Mouse (Mus musculus) adrenal gland, postnatal 10 days (tissue): ENCODE data around the gene Kmt2a. TPM values are rescaled to one million over a fixed set of nuclear protein-coding genes. Genes with fewer than 3 reads are reported as not detected.
"Not testable (repeated sequence)": the region's sequence is repeated elsewhere in the genome, so short reads cannot be mapped to it uniquely, and the experiment has no call there.

Experiments used
- DNase-seq: peaks from one replicate; pipeline ENCODE4 v3.0.0; 2021; ENCODE audit warnings: mixed read lengths
- total RNA-seq, 2 experiments: library from RNA; stranded (reverse); gene quantifications; 2 replicates each; pipeline ENCODE4 v1.2.3; 2021

Kmt2a gene
- total RNA-seq, 2 experiments from 2014 or later: 21.4 to 34.8 TPM

GRCm38 (mm10) chr9:44814179-44814578 lies 66.9 kb downstream of the Kmt2a start:
- no peak for DNase-seq

DNA sequence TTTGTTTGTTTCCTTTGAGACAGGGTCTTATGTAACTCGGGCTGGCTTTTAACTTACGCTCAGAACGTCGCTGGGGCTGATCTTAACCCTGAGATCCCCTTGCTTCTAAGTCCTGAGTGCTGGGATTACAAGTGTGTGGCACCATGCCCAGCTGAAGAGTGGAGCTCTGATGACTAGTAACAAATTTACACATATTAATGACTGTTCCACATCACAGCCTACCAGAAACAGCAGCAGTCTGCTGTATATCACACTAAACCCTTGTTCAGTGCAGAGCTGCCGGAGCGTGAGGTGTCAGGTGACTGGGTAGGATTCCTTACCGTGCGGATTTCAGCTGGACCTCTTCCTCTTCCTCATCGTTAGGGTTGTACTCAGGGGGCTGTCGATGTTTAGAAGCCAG lies 70.8 kb downstream of the Kmt2a start:
- no peak for DNase-seq

- DNase-seq: no peak
These were observed 73.3 kb downstream of the Kmt2a start for GRCm38 (mm10) chr9:44807778-44808177.

DNA sequence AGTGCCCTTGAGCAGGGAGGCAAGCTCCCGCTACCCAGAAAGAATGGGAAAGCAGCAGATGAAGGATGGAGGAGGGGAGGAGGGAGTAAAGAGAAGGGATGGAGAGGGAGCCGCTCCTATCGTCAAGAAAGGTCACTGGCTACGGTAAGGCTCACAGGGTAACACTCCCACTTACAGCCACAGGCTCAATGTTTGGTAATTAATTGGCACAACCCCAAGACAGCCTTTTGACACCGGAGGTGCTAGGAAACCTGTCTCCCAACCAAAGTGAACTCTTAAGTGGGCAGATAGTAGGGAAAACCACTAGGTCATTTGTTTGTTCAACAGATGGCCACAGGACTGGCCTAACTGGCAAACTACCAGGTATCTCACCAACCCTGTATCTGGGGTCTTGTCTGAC lies 74.0 kb downstream of the Kmt2a start:
- DNase-seq: no peak

GRCm38 (mm10) chr9:44805536-44805935 lies 75.6 kb downstream of the Kmt2a start:
- no peak for DNase-seq

DNA sequence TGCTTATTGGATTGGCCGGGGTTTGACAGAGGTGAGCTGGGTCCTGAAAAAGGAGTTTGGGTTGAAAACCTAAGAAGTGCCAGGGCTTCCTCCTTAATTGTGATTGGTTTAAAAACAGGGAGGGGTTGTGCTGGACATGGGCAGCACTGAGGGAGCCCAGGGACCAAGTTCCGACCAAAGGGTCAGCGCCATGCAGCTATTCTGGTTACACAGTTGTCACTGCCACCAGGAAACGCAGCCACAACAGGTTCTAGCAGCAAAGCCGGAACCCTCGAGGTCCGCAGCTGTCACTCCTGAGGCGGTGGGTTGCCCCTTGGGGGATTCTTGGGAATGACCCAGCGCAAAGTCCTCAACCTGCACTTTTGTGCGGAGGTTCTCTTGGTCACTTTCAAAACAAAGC lies 76.4 kb downstream of the Kmt2a start:
- no peak for DNase-seq

DNA sequence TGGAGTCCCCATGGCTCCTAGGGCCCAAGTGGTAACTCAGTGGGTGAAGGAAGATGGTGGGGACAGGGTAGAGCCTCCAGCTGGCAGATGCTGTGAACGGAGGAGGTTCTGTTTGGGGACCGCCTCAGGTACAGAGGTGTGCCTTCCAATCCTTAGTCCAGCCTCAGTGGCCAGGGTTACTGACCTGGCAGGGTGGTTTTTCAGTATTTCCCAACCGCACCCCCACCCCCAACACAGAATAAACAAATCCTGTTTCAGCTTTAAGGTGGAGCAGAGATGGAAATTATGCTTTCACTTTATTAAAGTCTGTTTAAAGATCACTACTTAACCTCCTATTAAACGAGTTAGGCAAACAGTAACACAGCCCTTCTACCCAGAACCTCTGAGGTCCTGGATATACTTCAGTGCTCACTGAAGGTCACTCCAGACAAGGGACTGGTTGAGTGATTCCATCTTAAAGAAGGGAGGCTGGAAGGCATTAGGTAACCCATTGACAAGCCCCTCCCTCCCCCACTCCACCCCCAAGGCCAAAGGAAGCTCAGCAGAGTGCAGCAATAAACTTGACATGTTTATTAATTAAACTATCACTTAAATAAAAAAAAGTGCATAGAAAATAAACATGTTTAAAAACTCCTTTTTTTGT lies 78.2 kb downstream of the Kmt2a start, which contains the start of gene Ttc36:
Gene Ttc36, minus strand, starts transcription at position 265 of the 643 bp plus-strand sequence.
- peak; percentile 47 for DNase-seq

DNA sequence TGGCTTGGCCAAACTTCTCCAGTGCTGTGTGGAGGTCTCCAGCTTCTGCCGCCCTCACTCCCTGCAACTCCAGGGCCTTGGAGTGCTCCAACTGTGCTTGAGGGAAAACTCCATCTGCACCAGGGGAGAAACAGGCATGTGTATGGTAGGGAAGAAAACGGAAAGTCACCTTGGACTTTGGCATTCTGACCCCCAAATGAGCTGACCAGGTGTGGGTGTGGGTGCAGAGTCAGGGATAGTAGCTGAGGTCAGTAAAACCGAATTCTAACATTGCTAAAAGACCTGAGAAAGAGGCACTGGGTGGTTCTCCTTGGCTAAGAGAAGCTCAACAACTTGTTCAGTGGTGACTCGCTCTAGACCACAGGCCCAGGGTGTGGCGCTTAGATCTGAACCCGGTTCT lies 79.4 kb downstream of the Kmt2a start:
- no peak for DNase-seq

- DNase-seq: no peak
These were observed 81.2 kb downstream of the Kmt2a start for GRCm38 (mm10) chr9:44799958-44800324.

GRCm38 (mm10) chr9:44799102-44799957 lies 81.8 kb downstream of the Kmt2a start, which contains the start of gene Tmem25:
Tmem25 (minus strand) TSS chr9:44799307.
- DNase-seq: peak; percentile 94

GRCm38 (mm10) chr9:44798298-44798697 lies 82.8 kb downstream of the Kmt2a start:
- DNase-seq: no peak

- no peak for DNase-seq
These were observed 88.3 kb downstream of the Kmt2a start for GRCm38 (mm10) chr9:44792842-44793241.

DNA sequence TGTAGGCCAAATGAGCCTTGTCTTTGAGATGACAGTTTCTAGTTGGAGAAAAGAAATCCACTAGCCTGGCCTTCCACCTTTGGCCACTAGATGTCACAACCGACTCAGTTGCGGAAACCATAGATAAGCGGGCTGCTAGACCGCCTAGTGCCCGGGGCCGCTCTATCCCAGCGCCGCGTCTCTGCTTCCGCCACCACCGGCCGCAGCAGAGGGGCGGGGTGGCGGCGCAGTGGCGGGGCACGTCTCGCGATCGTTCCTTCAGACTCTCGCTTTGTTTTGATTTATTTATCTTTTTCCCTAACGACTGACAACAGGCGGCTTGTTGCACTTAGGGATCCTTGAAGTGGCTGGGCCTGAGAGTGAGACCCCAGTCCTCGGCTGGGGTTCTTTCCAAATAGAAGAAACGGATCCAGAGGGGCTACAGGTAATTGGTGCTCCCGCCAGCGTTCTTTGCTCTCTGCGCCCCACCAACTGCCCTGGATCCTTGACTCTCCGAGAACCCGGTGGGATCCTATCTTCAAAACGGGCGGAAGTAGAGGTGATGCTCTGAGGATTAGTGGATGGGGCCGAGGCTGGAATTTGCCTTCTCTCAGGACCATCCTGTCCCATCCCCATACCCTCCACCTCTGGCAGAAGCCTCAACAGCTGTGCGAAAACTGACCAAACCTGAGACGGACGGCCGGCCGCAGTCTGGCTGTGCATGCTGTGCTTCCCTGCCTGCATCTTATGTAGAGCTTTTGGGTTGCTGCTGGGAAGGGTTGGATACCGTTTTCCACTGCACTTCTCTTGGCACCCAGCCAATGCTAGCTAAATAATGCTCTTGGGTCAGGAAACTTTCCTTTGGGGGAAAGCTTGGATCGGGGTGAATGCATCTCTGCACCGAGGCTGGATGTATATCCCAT lies 108.1 kb downstream of the Kmt2a start:
- DNase-seq: peak; percentile 95

DNA sequence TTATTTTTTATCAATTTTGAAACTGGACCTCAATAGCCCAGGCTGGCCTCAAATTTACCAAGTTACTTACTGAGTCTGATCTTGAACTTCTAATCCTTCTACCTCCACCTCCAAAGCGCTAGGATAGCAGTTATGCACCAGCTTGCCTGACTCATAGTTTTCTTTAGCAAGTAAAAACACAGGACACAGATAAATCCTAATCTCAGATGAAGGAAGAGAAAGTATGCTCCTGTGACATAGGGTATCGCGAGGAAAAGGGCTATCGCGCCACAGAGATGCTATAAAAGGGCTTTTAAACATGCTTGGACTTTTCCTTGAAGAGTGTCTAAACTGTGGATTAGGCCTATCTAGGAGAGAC lies 108.7 kb downstream of the Kmt2a start:
- DNase-seq: no peak

GRCm38 (mm10) chr9:44771376-44771775 lies 109.7 kb downstream of the Kmt2a start:
- DNase-seq: no peak

- DNase-seq: not testable (repeated sequence)
These were observed 113.1 kb downstream of the Kmt2a start for GRCm38 (mm10) chr9:44768029-44768394.

DNA sequence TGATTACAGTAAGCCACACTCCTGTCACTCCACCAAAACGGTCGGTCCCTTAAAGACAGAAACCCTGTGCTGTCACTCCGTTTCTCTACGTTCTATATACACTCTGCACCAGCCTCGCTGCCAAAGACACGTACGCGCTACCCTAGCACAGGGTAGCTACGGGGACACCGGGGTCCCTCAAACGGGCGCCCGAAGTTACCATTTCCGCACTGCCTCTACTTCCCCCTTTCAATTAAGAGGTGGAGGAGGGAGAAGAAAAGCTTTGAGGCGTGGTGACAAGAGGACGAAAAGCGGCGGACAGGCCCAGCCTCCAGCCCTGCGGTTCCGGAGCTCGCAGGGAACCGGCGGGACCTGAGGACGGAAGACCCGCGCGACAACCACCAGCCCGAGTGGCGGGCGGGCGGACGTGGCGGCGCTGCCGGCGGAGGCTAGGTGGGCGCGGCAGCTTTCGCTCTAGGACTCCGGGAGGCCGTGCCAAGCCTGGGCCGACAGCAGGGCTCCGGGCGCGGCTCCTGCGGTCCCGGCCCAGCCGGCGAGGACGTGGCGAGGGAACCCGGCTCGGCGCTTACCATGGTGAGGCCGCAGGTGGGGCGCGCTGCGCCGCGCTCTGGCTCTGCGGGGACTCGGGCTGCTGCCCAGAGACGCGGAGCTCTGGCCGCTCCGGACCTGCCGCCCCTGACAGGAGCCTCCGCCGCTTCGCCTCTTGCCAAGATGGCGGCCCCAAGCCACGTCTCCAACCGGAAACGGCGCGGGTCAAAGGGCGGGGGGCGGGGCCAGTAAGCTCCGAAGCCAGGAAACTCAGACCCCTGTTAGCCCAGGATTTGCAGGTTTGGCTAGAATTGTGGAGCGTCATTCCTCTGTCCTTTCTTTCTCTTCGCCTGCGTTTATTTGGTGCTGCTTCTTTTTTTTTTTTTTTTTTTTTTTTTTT lies 113.7 kb downstream of the Kmt2a start, which contains the start of the genes Arcn1 and Ift46:
Gene Arcn1, minus strand, starts transcription at position 745 of the 928 bp plus-strand sequence.
Gene Ift46, plus strand, starts transcription at position 808 of the 928 bp plus-strand sequence.
- DNase-seq: peak; percentile 90

GRCm38 (mm10) chr9:44760873-44761272 lies 120.2 kb downstream of the Kmt2a start:
- no peak for DNase-seq
